Mouse (Mus musculus) embryonic fibroblast, embryonic 13.5 days (primary cell): ENCODE data around the gene Itga2b. TPM values are rescaled to one million over a fixed set of nuclear protein-coding genes. Genes with fewer than 3 reads are reported as not detected.

Source experiments
- H3K27ac ChIP-seq: 2 replicates; pipeline ENCODE4 v1.5.1; 2012; ENCODE audit warnings: low read length, control low read depth, inconsistent platforms; ENCODE audit not compliant: insufficient read depth
- H3K4me1 ChIP-seq: 2 replicates; pipeline ENCODE4 v1.6.1; 2011; ENCODE audit warnings: low read length; ENCODE audit not compliant: control insufficient read depth, insufficient read depth
- H3K4me3 ChIP-seq: 2 replicates; pipeline ENCODE4 v1.5.1; 2011; ENCODE audit warnings: mild to moderate bottlenecking, control low read depth, low read length; ENCODE audit not compliant: insufficient read depth
- CTCF ChIP-seq: IDR thresholded peaks from 2 replicates; pipeline ENCODE4 v1.5.1; 2011; ENCODE audit warnings: mild to moderate bottlenecking, control low read depth, low read length, moderate library complexity, borderline replicate concordance; ENCODE audit not compliant: insufficient read depth
- POLR2A ChIP-seq: IDR thresholded peaks from 2 replicates; pipeline ENCODE4 v1.6.1; 2011; ENCODE audit warnings: low read depth, mild to moderate bottlenecking, control low read depth, low read length, moderate library complexity
- polyA plus RNA-seq: library from polyadenylated mRNA; stranded (reverse); fragments of >200 nt; gene quantifications from 2 replicates; pipeline ENCODE4 v1.2.4, GENCODE M21; 2011; ENCODE audit warnings: low read depth; ENCODE audit not compliant: missing spikeins, insufficient read length

Gene Itga2b
- polyA plus RNA-seq, 1 experiment, result 11.6 TPM

- TF ChIP-seq POLR2A, result 0 out of 2 replicates have a peak, but pooled peaks have one; percentile 20
- peak; percentile 18; the same call in 1 of the 2 replicates for TF ChIP-seq CTCF
- Histone ChIP-seq H3K27ac (peak overlapping the region; percentile 23; the same call in 1 of the 2 replicates), H3K4me3 (peak overlapping the region; percentile 88), H3K4me1 (peaks cover 9% of the 10 kb centered on the region)
These were observed 38.8 kb downstream of the Itga2b start for GRCm38 (mm10) chr11:102431018-102431645.

- peak; percentile 76 for TF ChIP-seq POLR2A
- TF ChIP-seq CTCF, result no peak
- Histone ChIP-seq H3K4me3 (peak within 1 kb of the TSS; percentile 88), H3K27ac (peak within 1 kb of the TSS; percentile 23; the same call in 1 of the 2 replicates), H3K4me1 (peaks cover 7% of the 10 kb centered on the region; the same call in 1 of the 2 replicates)
These were observed 39.6 kb downstream of the Itga2b start, which contains the start of gene Grn for GRCm38 (mm10) chr11:102430121-102431017. TSS of gene Grn (plus strand) at chr11:102430315.

- peak overlapping the region; percentile 78 for H3K4me3 ChIP-seq
- no peak overlapping the region for H3K27ac ChIP-seq
- H3K4me1 ChIP-seq, result peaks cover 7% of the 10 kb centered on the region; the same call in 1 of the 2 replicates
- no peak for TF ChIP-seq CTCF
- no peak for TF ChIP-seq POLR2A
These were observed 40.4 kb downstream of the Itga2b start for GRCm38 (mm10) chr11:102429551-102429950.

GRCm38 (mm10) chr11:102428981-102429540 is 40.9 kb downstream of the Itga2b start:
- H3K27ac ChIP-seq, result no peak overlapping the region
- peaks cover 7% of the 10 kb centered on the region; the same call in 1 of the 2 replicates for H3K4me1 ChIP-seq
- H3K4me3 ChIP-seq, result peak overlapping the region; percentile 78
- TF ChIP-seq POLR2A, result no peak
- no peak for TF ChIP-seq CTCF

GRCm38 (mm10) chr11:102425555-102426316 is 44.2 kb downstream of the Itga2b start:
- Histone ChIP-seq H3K4me1 (0 out of 2 replicates have a peak, but pooled peaks cover 4% of the 10 kb centered on the region), H3K27ac (no peak overlapping the region), H3K4me3 (no peak overlapping the region)
- TF ChIP-seq CTCF (no peak), POLR2A (no peak)

GRCm38 (mm10) chr11:102424666-102425065 is 45.3 kb downstream of the Itga2b start:
- no peak overlapping the region for H3K27ac ChIP-seq
- no peak overlapping the region for H3K4me3 ChIP-seq
- 0 out of 2 replicates have a peak, but pooled peaks cover 4% of the 10 kb centered on the region for H3K4me1 ChIP-seq
- TF ChIP-seq POLR2A (no peak), CTCF (no peak)

GRCm38 (mm10) chr11:102421559-102421958 is 48.4 kb downstream of the Itga2b start:
- no peaks in the 10 kb centered on the region for H3K4me1 ChIP-seq
- H3K27ac ChIP-seq, result no peak overlapping the region
- TF ChIP-seq POLR2A (no peak), CTCF (no peak)
- no peak overlapping the region for H3K4me3 ChIP-seq

- Histone ChIP-seq H3K27ac (no peak overlapping the region), H3K4me1 (no peaks in the 10 kb centered on the region; the same call in 1 of the 2 replicates), H3K4me3 (no peak overlapping the region)
- TF ChIP-seq CTCF (no peak), POLR2A (no peak)
These were observed 51.0 kb downstream of the Itga2b start for GRCm38 (mm10) chr11:102418887-102419286.

- TF ChIP-seq CTCF (no peak), POLR2A (no peak)
- H3K4me1 ChIP-seq, result no peaks in the 10 kb centered on the region; the same call in 1 of the 2 replicates
- H3K4me3 ChIP-seq, result no peak overlapping the region
- H3K27ac ChIP-seq, result no peak overlapping the region
These were observed 52.8 kb downstream of the Itga2b start for GRCm38 (mm10) chr11:102417160-102417559.
